Mouse (Mus musculus): ENCODE data around the gene Pcyt2.

- TF ChIP-seq CTCF (IDR thresholded peaks at IDR 0.05; ENCODE audit: insufficient read depth, low read length) (no peak), POLR2A (IDR thresholded peaks at IDR 0.05; ENCODE audit: borderline replicate concordance, extremely low read depth, low read depth, low read length) (no peak)
Measured at GRCm38 (mm10) chr11:120610477-120611046, 7.2 kb downstream of the Pcyt2 start.
